Mouse (Mus musculus): ENCODE results near the gene Olig2.
"Not testable (repeated sequence)": the region's sequence is repeated elsewhere in the genome, so short reads cannot be mapped to it uniquely, and the experiment has no call there.

The Olig2 gene

DNA sequence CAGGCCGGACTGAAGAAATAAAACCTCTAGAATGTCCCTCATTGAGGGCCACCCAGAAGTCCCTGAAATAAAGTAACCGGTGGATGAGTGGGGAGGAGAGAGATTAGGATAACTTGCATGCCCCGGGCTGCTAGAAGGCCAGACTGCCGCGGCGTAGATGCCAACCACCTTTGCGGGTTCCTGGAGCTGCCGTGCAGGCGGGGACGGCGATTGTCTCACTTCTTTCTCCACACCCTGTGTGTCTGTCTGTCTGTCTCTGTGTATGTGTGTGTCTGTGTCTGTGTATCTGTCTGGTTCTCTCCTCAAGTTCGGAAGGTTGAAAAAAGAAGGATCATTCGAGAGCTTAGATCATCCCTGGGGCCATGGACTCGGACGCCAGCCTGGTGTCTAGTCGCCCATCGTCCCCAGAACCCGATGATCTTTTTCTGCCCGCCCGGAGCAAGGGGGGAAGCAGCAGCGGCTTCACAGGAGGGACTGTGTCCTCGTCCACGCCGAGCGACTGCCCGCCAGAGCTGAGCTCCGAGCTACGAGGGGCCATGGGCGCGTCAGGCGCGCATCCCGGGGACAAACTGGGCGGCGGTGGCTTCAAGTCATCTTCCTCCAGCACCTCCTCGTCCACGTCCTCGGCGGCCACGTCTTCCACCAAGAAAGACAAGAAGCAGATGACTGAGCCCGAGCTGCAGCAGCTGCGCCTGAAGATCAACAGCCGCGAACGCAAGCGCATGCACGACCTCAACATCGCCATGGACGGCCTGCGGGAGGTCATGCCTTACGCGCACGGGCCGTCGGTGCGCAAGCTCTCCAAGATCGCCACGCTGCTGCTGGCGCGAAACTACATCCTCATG lies 1.0 kb downstream of the Olig2 start:
- DNase-seq (ENCODE audit: inconsistent age in 2 of 2, low spot score in 1 of 2), result no peak

DNA sequence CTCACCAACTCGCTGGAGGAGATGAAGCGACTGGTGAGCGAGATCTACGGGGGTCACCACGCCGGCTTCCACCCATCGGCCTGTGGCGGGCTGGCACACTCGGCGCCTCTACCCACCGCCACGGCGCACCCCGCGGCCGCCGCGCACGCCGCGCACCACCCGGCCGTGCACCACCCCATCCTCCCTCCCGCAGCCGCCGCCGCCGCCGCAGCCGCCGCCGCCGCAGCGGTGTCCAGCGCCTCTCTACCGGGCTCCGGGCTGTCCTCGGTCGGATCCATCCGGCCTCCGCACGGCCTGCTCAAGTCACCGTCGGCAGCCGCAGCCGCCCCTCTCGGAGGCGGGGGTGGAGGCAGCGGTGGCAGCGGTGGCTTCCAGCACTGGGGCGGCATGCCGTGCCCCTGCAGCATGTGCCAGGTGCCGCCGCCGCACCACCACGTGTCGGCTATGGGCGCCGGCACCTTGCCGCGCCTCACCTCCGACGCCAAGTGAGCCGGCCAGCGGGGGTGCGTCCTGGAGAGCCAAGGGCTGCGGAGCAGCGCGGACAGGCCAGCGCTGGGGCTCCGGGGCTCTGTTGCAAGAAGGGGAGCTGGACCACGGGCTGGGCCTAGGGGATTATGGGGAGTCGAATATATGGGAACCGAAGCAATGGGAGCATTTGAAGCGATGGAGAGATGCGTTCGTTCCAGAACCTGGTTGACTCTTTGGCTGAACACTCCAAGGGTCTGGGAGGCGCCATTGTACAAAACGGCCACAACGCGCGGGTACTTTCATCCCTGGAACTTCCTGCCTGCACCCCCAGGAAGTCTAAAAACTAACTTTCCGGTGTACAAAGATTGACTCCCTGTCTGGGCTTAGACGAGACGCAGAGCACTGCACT lies 1.9 kb downstream of the Olig2 start:
- DNase-seq (ENCODE audit: inconsistent age in 2 of 2, low spot score in 1 of 2), result no peak

DNA sequence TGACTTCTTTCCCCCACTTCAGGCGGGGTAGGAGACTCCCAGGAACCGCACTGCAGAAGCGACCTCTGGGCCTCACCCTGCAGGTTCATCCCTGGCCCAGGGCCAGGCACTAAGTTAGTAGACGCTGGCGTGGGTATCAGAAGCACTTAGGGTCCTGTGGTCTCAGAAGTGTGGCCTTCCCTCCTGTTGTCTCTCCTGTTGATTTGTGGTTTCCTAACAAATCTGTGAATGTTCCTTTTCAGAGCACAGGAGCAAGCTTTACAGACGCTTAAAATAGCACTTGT lies 2.4 kb downstream of the Olig2 start:
- no peak for DNase-seq (ENCODE audit: inconsistent age in 2 of 2, low spot score in 1 of 2)

DNA sequence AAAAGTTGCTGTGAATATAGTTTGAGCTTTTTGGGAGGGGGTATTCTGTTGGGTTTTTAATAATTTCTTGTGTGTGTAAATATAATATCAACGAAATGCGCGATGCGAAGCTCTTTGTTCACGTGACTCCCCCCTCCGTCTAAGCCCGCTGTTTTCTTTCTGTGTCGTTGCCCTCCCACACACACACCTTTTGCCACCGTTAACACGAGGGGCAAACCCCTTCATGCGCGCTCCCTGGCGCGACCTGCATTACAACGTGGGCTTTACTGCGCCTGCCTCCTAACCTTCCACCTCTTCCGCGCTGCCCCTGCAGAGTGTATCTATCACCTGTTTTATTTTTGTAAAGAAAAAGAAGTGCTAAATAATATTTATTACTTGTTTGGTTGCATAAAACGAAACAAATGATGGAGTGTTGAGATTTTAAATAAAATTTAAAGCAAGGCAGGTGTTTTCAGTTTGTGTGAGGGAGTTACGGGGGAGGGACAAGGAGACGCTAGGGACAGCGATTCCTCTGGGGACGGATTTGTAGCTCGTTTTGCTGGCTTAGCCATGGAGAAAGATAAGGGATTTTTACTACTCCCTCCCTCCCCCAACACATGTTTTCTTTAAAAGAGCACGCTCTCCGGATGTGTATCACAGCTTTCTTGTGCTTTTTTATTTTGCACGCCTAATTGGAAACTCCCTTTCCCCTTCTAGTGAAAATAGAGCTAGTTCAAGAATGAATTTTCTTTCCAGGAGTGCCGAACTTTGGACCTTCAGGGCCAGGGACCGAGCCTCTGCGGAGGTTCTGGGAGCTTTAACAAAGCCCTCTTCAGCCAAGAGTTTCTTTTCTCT lies 3.2 kb downstream of the Olig2 start:
- DNase-seq (ENCODE audit: inconsistent age in 2 of 2, low spot score in 1 of 2), result no peak

DNA sequence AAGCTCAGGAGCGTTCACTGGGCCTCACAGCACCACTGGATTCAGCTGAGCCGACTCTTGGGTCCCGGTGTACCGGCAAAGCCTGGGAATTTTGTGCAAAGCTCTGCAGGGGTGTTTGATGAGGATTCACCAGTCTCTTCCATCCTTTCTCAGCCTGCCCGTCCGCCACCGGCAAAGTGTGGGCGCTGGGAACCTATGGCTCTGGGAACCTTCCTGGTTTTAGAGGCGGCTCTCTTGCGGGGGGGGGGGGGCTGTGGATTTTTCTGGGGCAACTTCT lies 3.8 kb downstream of the Olig2 start:
- DNase-seq (ENCODE audit: inconsistent age in 2 of 2, low spot score in 1 of 2), result no peak

DNA sequence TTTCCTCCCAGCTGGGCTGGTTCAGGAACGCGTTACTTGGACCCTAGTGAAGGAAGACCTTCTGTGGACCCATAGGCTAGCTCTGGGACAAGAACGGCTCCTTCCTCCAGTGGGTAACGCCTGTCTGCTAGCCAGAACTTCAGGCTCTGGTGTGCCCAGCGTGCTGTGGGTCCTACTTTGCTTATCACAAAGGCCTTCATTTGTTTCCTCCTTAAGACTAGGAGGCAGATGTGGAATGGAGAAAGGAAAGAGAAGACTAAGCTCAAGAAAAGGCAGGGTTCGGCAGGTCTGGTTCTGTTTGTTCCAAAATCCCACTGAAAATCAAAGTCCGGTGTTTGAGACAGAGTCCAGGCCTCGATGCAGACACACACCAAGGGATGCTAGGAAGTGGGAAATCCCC lies 4.4 kb downstream of the Olig2 start:
- DNase-seq (ENCODE audit: inconsistent age in 2 of 2, low spot score in 1 of 2), result no peak

DNA sequence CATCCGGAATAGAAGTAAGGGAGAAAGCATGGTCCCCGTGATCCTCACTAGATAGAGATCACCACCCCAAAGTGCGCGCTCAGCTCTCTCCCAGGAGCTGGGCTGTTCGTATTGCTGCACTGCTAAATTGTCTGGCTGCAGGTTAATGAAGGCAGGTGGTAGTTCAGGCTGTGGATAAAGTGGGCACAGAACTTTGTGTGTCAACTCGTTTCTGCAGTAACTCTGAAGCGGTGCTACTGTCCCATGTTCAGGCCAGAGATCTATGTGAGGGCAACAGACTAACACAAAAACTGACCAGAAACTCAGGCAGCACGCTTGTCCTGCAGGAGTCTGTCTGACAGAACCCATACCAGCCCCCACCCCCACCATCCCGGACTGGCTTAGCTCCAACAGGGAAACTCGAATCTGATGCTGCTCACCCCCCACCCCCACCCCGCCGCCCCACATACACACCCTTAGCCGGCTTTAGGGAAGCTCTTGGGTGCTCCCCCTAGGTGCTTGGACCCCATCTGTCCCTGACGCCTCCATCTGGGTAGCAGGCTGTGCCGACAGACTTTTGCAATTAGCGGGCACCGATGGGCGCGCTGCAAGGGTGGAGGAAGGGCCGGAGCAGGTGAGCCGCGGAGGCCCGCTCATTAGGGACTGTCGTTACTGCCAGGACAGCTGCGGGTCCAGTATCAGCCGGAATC lies 6.7 kb downstream of the Olig2 start:
- DNase-seq (ENCODE audit: inconsistent age in 2 of 2, low spot score in 1 of 2), result no peak

DNA sequence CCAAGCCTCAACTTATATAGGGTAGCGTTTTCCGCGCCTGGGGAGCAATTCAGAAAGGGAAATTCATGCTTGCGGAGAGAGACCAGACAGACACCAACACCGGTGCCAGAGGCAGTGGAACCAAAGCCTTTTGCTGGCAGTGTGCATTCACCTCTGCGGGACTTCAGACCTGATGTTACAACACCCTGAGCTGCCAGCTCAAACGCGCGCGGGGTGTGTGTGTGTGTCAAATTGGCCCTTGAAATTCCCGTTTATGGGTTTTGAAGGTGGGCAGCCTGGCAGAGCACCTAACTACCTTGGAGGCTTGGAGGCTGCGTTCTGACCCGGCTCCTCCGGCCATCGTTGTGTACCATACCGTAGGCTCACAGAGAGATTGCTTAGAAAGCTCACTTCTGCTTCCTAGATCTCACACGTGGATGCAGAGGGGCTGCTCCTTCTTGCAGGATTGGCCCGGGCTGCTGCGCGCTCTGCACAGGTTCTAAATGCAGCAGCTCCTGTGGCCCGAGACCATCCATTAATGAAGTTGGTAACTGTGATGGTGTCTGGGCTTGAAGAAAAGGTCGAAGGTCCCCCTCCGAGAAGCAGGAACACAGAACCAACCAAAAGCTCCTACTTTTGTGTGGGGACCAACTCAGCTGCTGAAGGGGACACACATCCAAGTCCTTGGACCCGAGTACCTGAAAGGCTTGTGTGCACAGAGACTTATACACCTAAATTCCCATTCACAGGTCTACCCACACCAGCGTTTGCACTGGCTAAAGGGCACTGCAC lies 7.4 kb downstream of the Olig2 start:
- no peak for DNase-seq (ENCODE audit: inconsistent age in 2 of 2, low spot score in 1 of 2)

DNA sequence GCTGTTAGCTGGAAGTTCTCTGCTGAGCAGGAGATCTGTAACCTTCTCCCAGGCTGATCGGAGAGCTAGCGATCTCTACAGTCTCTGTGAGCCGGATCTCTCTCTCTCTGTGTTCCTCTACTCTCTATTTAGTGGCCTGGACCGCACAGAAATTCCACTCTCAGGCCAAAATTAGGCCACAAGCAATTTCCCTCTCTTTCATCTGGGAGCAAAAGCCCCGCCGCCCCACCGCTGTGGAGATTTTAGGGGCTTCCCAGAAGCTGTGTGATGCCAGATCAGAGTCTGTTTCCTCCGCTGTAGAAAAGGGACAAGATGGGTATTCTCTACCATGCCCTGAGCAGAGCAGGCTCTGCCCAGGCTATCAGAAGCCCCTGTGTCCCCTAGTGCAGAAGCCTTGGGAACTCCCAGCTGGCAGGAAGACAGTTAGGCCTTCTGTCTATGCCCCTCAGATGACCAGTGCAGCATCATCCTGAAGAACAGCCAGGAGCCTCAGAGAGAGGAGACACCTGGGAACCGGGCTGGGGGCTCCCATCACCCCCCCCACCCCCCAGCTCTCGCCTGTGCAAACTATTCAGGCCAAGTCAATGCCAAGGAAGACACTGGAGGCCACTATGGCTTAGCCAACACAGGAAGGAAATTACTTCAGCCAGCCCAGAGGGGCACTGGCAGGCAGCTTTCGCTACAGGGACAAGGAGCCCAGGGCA lies 8.1 kb downstream of the Olig2 start:
- no peak for DNase-seq (ENCODE audit: inconsistent age in 2 of 2, low spot score in 1 of 2)

DNA sequence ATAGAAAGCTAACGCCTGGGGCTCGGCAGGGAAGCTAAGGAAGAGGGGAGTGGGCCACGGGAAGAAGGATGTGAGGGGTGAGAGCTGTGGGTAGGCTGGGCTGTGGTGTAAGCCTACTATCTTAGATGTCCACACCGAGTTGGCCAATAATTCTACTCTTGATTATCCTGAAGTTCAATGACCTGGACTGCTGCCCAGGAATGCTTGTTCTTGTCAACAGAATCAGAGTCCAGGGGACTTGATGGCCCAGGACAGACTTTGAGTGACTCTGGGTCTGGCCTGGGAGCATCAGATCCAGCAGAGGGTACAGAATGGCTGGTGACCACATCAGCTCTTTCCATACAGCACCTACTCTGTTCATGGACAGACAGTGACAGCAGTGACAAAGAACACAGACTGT lies 13.8 kb downstream of the Olig2 start:
- DNase-seq (ENCODE audit: inconsistent age in 2 of 2, low spot score in 1 of 2), result no peak

DNA sequence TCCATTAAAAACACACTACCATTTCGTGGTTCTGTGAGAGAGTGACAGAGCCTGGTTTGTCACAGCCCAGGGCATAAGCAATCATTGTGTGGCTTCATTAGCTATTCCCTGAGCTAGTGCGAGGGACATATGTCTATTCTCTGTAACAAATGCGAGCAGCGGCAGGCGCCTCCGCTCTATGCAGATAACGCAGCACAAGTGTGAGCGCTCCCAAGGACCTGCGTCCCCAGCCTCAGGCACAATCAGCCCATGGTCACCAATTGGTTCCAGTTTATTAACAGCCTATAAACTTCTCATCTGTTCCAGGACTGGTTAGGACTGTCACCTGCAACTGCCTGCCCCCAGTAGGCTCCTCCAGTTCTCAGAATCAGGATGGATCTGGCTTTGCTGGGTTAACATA lies 21.0 kb downstream of the Olig2 start:
- DNase-seq (ENCODE audit: inconsistent age in 2 of 2, low spot score in 1 of 2), result no peak

DNA sequence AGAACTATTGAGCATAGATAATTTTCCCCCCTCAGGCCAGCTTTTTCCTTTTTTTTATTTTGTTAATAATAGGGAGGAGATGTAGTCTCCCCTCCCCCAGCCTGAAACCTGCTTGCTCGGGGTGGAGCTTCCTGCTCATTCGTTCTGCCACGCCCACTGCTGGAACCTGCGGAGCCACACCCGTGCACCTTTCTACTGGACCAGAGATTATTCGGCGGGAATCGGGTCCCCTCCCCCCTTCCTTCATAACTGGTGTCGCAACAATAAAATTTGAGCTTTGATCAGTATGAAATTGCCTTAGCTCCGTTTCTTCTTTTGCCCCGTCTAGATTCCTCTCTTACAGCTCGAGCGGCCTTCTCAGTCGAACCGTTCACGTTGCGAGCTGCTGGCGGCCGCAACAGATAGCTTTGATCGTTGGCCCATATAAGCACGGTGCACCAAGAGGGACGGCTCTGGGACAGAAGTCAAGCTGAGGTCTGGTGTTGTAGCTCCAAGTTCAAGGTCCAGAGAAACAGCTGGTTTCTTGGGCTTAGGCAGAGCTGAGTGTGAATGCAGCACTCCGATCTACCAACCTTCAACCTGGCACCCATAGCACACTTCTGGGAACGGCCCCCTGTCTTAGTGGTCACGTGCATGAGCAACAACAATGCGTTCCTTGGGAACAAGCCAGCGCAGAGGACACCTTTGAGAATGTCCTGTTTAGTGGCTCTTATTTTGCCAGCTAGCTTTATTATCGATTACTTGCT lies 30.3 kb downstream of the Olig2 start:
- not testable (repeated sequence) for DNase-seq (ENCODE audit: inconsistent age in 2 of 2, low spot score in 1 of 2)

DNA sequence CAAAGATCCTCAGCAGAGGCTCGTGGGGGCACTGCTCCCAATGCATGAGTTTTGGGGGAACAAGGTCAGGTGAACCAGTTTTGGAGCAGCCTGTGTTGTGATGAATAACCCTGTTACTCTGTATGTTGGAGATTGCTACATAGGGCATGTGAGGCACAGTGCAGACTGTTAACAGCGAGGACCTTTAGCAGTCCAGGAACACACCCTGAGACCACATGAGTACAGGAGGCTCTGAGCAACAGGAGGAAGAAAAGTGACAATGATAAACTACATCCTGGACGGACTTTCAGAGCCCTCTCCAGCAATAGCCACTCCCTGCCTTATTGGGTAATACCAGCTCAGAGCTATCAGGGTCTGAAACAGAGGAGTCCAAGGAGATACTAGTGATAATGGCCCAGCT lies 33.7 kb downstream of the Olig2 start:
- no peak for DNase-seq (ENCODE audit: inconsistent age in 2 of 2, low spot score in 1 of 2)

DNA sequence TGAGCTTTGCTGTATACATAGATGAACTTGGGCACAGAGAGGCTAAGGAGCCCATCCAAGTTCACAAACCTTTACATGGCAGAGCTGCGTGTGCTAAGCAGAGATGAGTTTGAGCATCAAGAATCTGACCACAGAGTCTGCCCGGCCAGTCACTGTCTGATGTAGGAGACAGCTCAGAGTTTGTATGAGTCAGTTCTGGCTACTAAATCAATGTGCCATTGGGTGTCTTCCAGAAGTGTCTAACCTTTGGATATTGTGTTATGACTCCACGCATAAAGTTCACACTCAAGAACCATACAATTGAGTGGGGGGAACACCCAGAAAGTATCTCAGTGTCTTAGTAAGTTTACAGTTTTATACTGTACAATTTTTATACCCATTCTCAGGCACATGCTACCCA lies 35.6 kb downstream of the Olig2 start:
- DNase-seq (ENCODE audit: inconsistent age in 2 of 2, low spot score in 1 of 2), result no peak

DNA sequence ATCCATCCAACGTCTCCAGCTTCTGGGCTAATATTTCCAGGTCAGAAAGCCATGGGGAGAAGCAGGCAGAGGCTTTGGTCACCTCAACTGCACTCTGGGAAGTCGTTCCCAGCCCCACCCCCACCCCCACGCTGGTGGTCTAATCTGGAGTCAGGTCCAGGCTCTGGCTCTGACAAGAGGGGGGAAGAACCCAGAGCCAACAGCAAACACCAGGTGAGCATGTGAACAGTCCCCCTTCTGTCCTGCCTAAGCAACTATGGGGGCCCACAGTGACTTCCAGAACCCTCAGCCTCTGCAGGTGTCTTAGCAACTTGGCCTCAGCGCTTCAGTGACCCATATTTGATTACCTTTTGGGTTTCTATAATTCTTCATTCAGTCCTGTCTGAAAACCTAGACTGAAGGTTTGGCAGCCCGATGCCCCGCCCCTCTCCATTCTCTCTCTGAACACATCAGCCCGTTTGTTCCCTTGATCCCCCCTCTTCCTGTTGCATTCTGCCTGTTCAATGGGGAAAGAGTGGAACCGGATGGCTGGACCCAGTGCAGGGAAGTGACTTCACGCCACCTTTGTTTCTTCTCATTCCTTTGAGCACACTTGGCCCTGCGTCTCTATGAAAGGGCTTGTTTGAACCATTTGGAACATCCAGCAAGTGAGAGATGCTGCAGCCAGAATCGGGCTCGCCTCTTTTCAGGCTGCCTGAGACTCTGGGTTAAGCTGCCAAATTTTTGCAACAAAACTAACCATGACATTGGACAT lies 37.4 kb downstream of the Olig2 start:
- DNase-seq (ENCODE audit: inconsistent age in 2 of 2, low spot score in 1 of 2), result no peak

DNA sequence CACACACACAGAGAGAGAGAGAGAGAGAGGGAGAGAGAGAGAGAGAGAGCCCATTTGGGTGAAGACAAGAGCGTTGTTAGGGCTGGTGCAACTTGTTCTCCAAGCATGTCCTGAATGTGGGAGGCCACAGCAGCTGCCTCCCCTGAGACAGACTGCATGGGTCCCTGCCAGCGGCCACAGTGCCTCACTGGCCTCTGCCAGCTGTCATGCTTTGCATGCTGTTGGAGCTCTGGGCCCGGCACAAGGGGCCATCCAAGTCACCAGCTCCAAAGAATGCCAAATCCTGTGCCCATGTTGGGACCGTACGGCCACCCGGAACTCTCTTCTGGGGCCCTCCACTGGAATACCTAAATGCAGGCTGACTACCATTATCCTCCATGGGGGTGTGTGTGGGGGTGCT lies 40.7 kb downstream of the Olig2 start:
- DNase-seq (ENCODE audit: inconsistent age in 2 of 2, low spot score in 1 of 2), result peak in 1 of 2 experiments; percentile 42

DNA sequence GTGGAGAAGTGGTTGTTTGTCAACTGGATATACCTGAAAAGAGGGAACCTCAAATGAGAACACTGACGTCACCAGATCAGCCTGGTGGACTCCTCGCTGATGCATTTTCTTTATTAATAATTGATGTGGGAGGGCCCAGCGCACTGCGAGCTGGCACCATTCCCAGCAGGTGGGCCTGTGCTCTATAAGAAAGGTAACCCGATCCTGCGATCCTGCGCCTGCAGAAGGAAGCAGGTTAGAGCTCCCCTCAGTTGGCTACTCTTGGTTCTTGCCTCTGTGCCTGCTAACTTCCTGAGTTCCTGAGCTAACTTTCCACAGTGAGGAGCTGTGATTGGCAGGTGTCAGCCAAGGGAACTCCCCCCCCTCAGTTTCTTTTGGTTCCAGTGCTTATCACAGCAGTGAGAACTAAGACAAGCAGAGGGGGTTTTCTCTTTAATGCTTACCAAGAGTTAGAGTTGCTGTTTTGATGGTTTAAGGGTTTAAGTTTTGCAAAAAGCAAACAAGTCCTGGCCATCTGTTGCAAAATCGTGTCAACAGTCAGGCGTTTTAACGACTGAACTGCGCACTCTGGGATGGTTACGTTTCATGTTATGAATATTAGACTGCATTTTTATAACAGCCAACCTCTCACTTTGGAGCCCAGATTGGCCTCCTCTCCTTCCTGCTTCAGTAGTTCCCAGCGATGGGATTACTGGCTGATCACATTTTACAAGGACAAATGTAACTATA lies 43.6 kb downstream of the Olig2 start:
- DNase-seq (ENCODE audit: inconsistent age in 2 of 2, low spot score in 1 of 2), result no peak

Data from adrenal gland, adult (tissue).